ENCODE assay signal across 18 mouse cellular contexts in genomic region chr2:115472393-115472792, GRCm38 (mm10).
"Had no signal": no experiment of that assay in that cellular context is flagged by ENCODE, and none has a peak within 500 bp of the region (broad histone marks: within the 10 kb centered on the region; RNA-seq: fewer than 3 reads in every experiment).

No protein-coding gene starts in this region.

- H3K4me1 ChIP-seq: liver, embryonic 15.5 days; neural tube, embryonic 12.5 days; neural tube, embryonic 15.5 days had no signal

- H3K4me3 ChIP-seq: layer of hippocampus, adult 2 months; liver, embryonic 15.5 days; neural tube, embryonic 12.5 days; neural tube, embryonic 15.5 days had no signal

- ATAC-seq: intestine, postnatal 0 days had no signal

- H3K36me3 ChIP-seq: liver, embryonic 15.5 days; neural tube, embryonic 12.5 days; neural tube, embryonic 15.5 days had no signal

- DNase-seq: kidney, adult 2 months; kidney, postnatal 25 days; layer of hippocampus, adult 9-11 months; midbrain, embryonic 14.5 days; right cerebral cortex, adult 18-20 months; right cerebral cortex, postnatal 14 days; right cerebral cortex, postnatal 4 days; thymus, adult 2 months; thymus, postnatal 25 days had no signal

- H3K27ac ChIP-seq: kidney, postnatal 0 days; layer of hippocampus, adult 2 months; liver, embryonic 15.5 days; neural tube, embryonic 12.5 days; neural tube, embryonic 15.5 days; stomach, postnatal 0 days had no signal

- H3K9me3 ChIP-seq: liver, embryonic 15.5 days; neural tube, embryonic 12.5 days; neural tube, embryonic 15.5 days had no signal

- H3K4me2 ChIP-seq: liver, embryonic 11.5 days; liver, embryonic 15.5 days; midbrain, embryonic 11.5 days; neural tube, embryonic 12.5 days; neural tube, embryonic 15.5 days had no signal

- H3K9ac ChIP-seq: liver, embryonic 15.5 days; neural tube, embryonic 12.5 days; neural tube, embryonic 15.5 days had no signal

- H3K27me3 ChIP-seq: liver, embryonic 15.5 days; neural tube, embryonic 12.5 days; neural tube, embryonic 15.5 days had no signal
